Mouse (Mus musculus): ENCODE results near the gene Olfr701. TPM values are rescaled to one million over a fixed set of nuclear protein-coding genes. Genes with fewer than 3 reads are reported as not detected.

Olfr701 gene
- polyA plus RNA-seq, 1 experiment, result not detected

DNA sequence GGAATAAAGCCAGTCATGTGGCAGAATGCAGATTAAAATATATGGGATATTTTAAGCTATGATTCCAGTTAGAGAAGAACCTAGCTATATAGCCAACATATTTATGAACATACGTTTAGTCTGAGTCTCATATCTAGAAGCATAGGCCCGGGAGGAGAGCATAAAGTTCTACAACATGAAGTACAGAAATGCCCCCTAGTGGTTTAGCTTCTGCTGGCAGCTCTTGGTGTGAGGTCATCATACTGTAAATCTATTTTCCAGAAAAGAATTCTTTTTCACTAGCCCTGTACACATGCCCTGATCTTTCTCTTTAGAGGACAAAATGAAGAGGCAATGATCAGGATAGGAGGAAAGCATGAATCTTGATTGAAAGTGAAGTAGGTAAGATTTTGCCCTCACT, 1.8 kb downstream of the Olfr701 start:
- Histone ChIP-seq H3ac (ENCODE audit: control insufficient read depth, insufficient read length) (no peak overlapping the region), H3K27me3 (ENCODE audit: control insufficient read depth, insufficient read depth, insufficient read length) (no peaks in the 10 kb centered on the region), H3K4me2 (ENCODE audit: low read depth) (no peak overlapping the region), H3K4me3 (no peak overlapping the region), H3K36me3 (ENCODE audit: control insufficient read depth, insufficient read depth) (no peaks in the 10 kb centered on the region), H3K79me2 (ENCODE audit: control insufficient read depth, insufficient read depth) (no peaks in the 10 kb centered on the region)
- TF ChIP-seq TCF3 (IDR thresholded peaks at IDR 0.05; ENCODE audit: insufficient read length, low read depth) (no peak), E2F4 (IDR thresholded peaks at IDR 0.05; ENCODE audit: insufficient read depth) (no peak), MYOD1 (IDR thresholded peaks at IDR 0.05; ENCODE audit: control insufficient read depth in 1 of 3, insufficient read length in 2 of 3, low read depth in 2 of 3) (no peak), USF1 (IDR thresholded peaks at IDR 0.05; ENCODE audit: low read depth) (no peak)

DNA sequence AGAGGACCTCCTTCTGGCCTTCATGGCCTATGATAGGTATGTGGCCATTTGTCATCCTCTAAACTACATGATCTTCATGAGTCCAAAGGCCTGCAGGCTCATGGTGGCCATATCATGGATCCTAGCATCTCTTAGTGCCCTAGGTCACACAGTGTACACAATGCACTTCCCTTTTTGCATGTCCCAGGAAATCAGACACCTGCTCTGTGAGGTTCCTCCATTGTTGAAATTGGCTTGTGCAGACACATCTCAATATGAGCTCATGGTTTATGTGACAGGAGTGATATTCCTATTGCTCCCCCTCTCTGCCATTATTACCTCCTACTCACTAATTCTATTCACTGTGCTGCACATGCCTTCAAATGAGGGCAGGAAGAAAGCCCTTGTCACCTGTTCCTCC, 4.5 kb downstream of the Olfr701 start:
- TF ChIP-seq CEBPB (IDR thresholded peaks at IDR 0.05; ENCODE audit: insufficient read depth, poor library complexity, severe bottlenecking), result no peak
- TF ChIP-seq USF1 (IDR thresholded peaks at IDR 0.05; ENCODE audit: low read depth), result no peak
- no peak for TF ChIP-seq POLR2AphosphoS2 (IDR thresholded peaks at IDR 0.05; ENCODE audit: insufficient read length, low read depth)
- no peak for TF ChIP-seq REST (IDR thresholded peaks at IDR 0.05; ENCODE audit: insufficient read depth, insufficient read length)
- no peak for TF ChIP-seq SRF (IDR thresholded peaks at IDR 0.05; ENCODE audit: control insufficient read depth, insufficient read length, low read depth)
- no peak for TF ChIP-seq MYOD1 (IDR thresholded peaks at IDR 0.05; ENCODE audit: control insufficient read depth in 1 of 3, insufficient read length in 2 of 3, low read depth in 2 of 3)
- no peak overlapping the region for H3K4me2 ChIP-seq (ENCODE audit: low read depth)

DNA sequence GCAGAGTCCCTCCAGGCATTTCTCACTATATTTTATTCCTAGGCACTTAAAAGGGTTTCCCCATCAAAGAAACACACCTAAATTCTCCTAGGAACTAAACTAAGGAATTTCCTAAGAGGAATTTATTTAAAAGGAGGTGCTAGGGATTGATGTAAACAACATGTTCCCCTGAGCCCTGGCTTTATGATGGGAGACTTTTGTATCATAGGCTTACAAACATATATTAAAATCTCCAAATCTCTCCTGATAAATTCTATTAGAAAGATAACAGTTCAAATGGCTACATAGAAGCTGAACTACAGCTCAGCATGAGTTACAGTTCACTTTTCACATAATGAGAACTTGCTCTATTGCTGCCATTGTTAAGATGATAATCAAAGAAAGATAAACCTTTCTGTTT, 19.9 kb downstream of the Olfr701 start, which contains the start of gene Olfr702:
Gene Olfr702, minus strand, starts transcription at position 101 of the 400 bp plus-strand sequence.
- Histone ChIP-seq H3K27me3 (ENCODE audit: control insufficient read depth, insufficient read depth, insufficient read length) (no peaks in the 10 kb centered on the region), H3ac (ENCODE audit: control insufficient read depth, insufficient read length) (no peak within 1 kb of the TSS), H3K4me3 (no peak within 1 kb of the TSS), H3K36me3 (ENCODE audit: control insufficient read depth, insufficient read depth) (no peaks in the 10 kb centered on the region), H3K4me2 (ENCODE audit: low read depth) (no peak within 1 kb of the TSS), H3K79me2 (ENCODE audit: control insufficient read depth, insufficient read depth) (no peaks in the 10 kb centered on the region)
- no peak for TF ChIP-seq SRF (IDR thresholded peaks at IDR 0.05; ENCODE audit: control insufficient read depth, insufficient read length, low read depth)
- no peak for TF ChIP-seq MYOG (IDR thresholded peaks at IDR 0.05; ENCODE audit: control insufficient read depth in 1 of 3, insufficient read depth in 1 of 3, insufficient read length in 2 of 3, low read depth in 2 of 3)
- TF ChIP-seq POLR2AphosphoS2 (IDR thresholded peaks at IDR 0.05; ENCODE audit: insufficient read length, low read depth), result no peak
- TF ChIP-seq POLR2A (IDR thresholded peaks at IDR 0.05; ENCODE audit: insufficient read length, low read depth), result no peak
- no peak for TF ChIP-seq REST (IDR thresholded peaks at IDR 0.05; ENCODE audit: insufficient read depth, insufficient read length)
- no peak for TF ChIP-seq MAX (IDR thresholded peaks at IDR 0.05; ENCODE audit: low read depth)
- TF ChIP-seq USF1 (IDR thresholded peaks at IDR 0.05; ENCODE audit: low read depth), result no peak
- TF ChIP-seq E2F4 (IDR thresholded peaks at IDR 0.05; ENCODE audit: insufficient read depth), result no peak
- no peak for TF ChIP-seq TCF3 (IDR thresholded peaks at IDR 0.05; ENCODE audit: insufficient read length, low read depth)
- TF ChIP-seq MYOD1 (IDR thresholded peaks at IDR 0.05; ENCODE audit: control insufficient read depth in 1 of 3, insufficient read length in 2 of 3, low read depth in 2 of 3), result no peak
- TF ChIP-seq CEBPB (IDR thresholded peaks at IDR 0.05; ENCODE audit: insufficient read depth, poor library complexity, severe bottlenecking), result no peak
- no peak for TF ChIP-seq TCF12 (IDR thresholded peaks at IDR 0.05; ENCODE audit: insufficient read depth, poor library complexity, severe bottlenecking)

More for the DNA sequence above, 4.5 kb downstream of the Olfr701 start:
- no peaks in the 10 kb centered on the region for H3K36me3 ChIP-seq (ENCODE audit: control insufficient read depth, insufficient read depth)
- H3ac ChIP-seq (ENCODE audit: control insufficient read depth, insufficient read length), result no peak overlapping the region
- no peak overlapping the region for H3K4me3 ChIP-seq
- no peaks in the 10 kb centered on the region for H3K27me3 ChIP-seq (ENCODE audit: control insufficient read depth, insufficient read depth, insufficient read length)
- H3K79me2 ChIP-seq (ENCODE audit: control insufficient read depth, insufficient read depth), result no peaks in the 10 kb centered on the region

DNA sequence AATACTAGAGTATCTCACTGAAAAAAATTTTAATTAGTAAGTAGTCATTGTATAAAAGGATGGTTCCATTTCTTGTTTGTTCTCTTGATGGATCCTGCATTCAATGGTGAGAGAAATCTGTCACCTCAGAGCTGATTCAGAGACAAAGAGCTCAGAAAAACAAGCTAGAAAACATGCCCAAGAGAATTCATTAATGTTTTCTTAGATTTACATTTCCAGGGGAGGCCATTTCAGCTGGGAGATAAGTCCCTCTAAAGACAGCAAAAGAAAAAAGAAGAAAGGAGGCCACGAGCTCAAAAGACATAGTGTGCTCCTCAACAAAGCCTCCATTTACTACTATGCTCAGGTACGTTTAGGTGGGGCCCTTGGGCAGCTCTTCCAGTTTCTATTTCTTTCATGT, 29.1 kb downstream of the Olfr701 start, which contains the start of gene Olfr703:
Gene Olfr703, plus strand, starts transcription at position 301 of the 400 bp plus-strand sequence.
- no peaks in the 10 kb centered on the region for H3K27me3 ChIP-seq (ENCODE audit: control insufficient read depth, insufficient read depth, insufficient read length)
- no peaks in the 10 kb centered on the region for H3K36me3 ChIP-seq (ENCODE audit: control insufficient read depth, insufficient read depth)
- no peak within 1 kb of the TSS for H3K4me3 ChIP-seq
- TF ChIP-seq TCF3 (IDR thresholded peaks at IDR 0.05; ENCODE audit: insufficient read length, low read depth) (no peak), TCF12 (IDR thresholded peaks at IDR 0.05; ENCODE audit: insufficient read depth, poor library complexity, severe bottlenecking) (no peak), POLR2A (IDR thresholded peaks at IDR 0.05; ENCODE audit: insufficient read length, low read depth) (no peak), E2F4 (IDR thresholded peaks at IDR 0.05; ENCODE audit: insufficient read depth) (no peak), CEBPB (IDR thresholded peaks at IDR 0.05; ENCODE audit: insufficient read depth, poor library complexity, severe bottlenecking) (no peak), MAX (IDR thresholded peaks at IDR 0.05; ENCODE audit: low read depth) (no peak), USF1 (IDR thresholded peaks at IDR 0.05; ENCODE audit: low read depth) (no peak), MYOG (IDR thresholded peaks at IDR 0.05; ENCODE audit: control insufficient read depth in 1 of 3, insufficient read depth in 1 of 3, insufficient read length in 2 of 3, low read depth in 2 of 3) (no peak), REST (IDR thresholded peaks at IDR 0.05; ENCODE audit: insufficient read depth, insufficient read length) (no peak), SRF (IDR thresholded peaks at IDR 0.05; ENCODE audit: control insufficient read depth, insufficient read length, low read depth) (no peak), MYOD1 (IDR thresholded peaks at IDR 0.05; ENCODE audit: control insufficient read depth in 1 of 3, insufficient read length in 2 of 3, low read depth in 2 of 3) (no peak), POLR2AphosphoS2 (IDR thresholded peaks at IDR 0.05; ENCODE audit: insufficient read length, low read depth) (no peak)
- H3K79me2 ChIP-seq (ENCODE audit: control insufficient read depth, insufficient read depth), result no peaks in the 10 kb centered on the region
- H3K4me2 ChIP-seq (ENCODE audit: low read depth), result no peak within 1 kb of the TSS
- H3ac ChIP-seq (ENCODE audit: control insufficient read depth, insufficient read length), result no peak within 1 kb of the TSS

DNA sequence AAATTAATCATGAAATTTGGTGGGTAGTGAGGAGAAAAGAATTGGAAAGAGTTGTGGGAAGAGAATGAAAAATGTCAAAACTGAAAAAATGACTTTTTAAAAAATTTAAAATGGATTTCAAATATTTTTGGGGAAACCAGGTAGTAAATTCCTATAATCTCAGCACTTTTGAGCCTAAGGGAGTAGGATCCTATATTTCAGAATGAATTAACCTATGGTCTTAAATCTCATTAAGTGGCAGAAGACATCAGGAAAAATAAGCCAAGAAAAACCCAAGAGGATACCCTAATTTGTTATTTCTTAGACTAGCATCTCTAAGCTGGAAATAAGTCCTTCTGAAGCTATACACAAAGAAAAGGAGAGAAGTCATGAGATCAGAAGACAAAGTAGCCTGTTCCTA, 49.0 kb downstream of the Olfr701 start, which contains the start of gene Olfr704:
Gene Olfr704, plus strand, starts transcription at position 301 of the 400 bp plus-strand sequence.
- TF ChIP-seq TCF3 (IDR thresholded peaks at IDR 0.05; ENCODE audit: insufficient read length, low read depth) (no peak), REST (IDR thresholded peaks at IDR 0.05; ENCODE audit: insufficient read depth, insufficient read length) (no peak), SRF (IDR thresholded peaks at IDR 0.05; ENCODE audit: control insufficient read depth, insufficient read length, low read depth) (no peak), MAX (IDR thresholded peaks at IDR 0.05; ENCODE audit: low read depth) (no peak), CEBPB (IDR thresholded peaks at IDR 0.05; ENCODE audit: insufficient read depth, poor library complexity, severe bottlenecking) (no peak), USF1 (IDR thresholded peaks at IDR 0.05; ENCODE audit: low read depth) (no peak), POLR2AphosphoS2 (IDR thresholded peaks at IDR 0.05; ENCODE audit: insufficient read length, low read depth) (no peak), TCF12 (IDR thresholded peaks at IDR 0.05; ENCODE audit: insufficient read depth, poor library complexity, severe bottlenecking) (no peak), POLR2A (IDR thresholded peaks at IDR 0.05; ENCODE audit: insufficient read length, low read depth) (no peak), MYOD1 (IDR thresholded peaks at IDR 0.05; ENCODE audit: control insufficient read depth in 1 of 3, insufficient read length in 2 of 3, low read depth in 2 of 3) (no peak), E2F4 (IDR thresholded peaks at IDR 0.05; ENCODE audit: insufficient read depth) (no peak), MYOG (IDR thresholded peaks at IDR 0.05; ENCODE audit: control insufficient read depth in 1 of 3, insufficient read depth in 1 of 3, insufficient read length in 2 of 3, low read depth in 2 of 3) (no peak)
- H3K4me3 ChIP-seq, result no peak within 1 kb of the TSS

More for the DNA sequence above, 49.0 kb downstream of the Olfr701 start, which contains the start of gene Olfr704:
- no peak within 1 kb of the TSS for H3K4me2 ChIP-seq (ENCODE audit: low read depth)
- H3ac ChIP-seq (ENCODE audit: control insufficient read depth, insufficient read length), result no peak within 1 kb of the TSS
- H3K79me2 ChIP-seq (ENCODE audit: control insufficient read depth, insufficient read depth), result no peaks in the 10 kb centered on the region
- H3K27me3 ChIP-seq (ENCODE audit: control insufficient read depth, insufficient read depth, insufficient read length), result no peaks in the 10 kb centered on the region
- no peaks in the 10 kb centered on the region for H3K36me3 ChIP-seq (ENCODE audit: control insufficient read depth, insufficient read depth)

All from myocyte (in vitro differentiated cells).